Mouse (Mus musculus) ES-E14 (cell line): ENCODE data around the gene Actr3b. TPM values are rescaled to one million over a fixed set of nuclear protein-coding genes. Genes with fewer than 3 reads are reported as not detected.
A peak's percentile ranks its signal among the peaks of the same experiment; 100 is the strongest.
"Not testable (repeated sequence)": the region's sequence is repeated elsewhere in the genome, so short reads cannot be mapped to it uniquely, and the experiment has no call there.

Source experiments
- DNase-seq: peaks from one replicate; pipeline ENCODE4 v3.0.0-alpha.2; 2013; ENCODE audit warnings: low read depth, low spot score
- H3K27ac ChIP-seq: 2 replicates; pipeline ENCODE4 v1.5.1; 2012; ENCODE audit warnings: low read depth, mild to moderate bottlenecking, low read length, moderate library complexity, mixed read lengths; ENCODE audit not compliant: poor library complexity, insufficient read depth, severe bottlenecking
- H3K36me3 ChIP-seq: 2 replicates; pipeline ENCODE4 v1.6.1; 2012; ENCODE audit warnings: mild to moderate bottlenecking, low read length, moderate library complexity, mixed read lengths; ENCODE audit not compliant: control insufficient read depth, poor library complexity, insufficient read depth, severe bottlenecking
- H3K4me1 ChIP-seq, 2 experiments: fragments of 150-350 bp in 1 of 2; sonication (generic) in 1 of 2; 2 replicates each; pipeline ENCODE4 v1.6.1; 2012; ENCODE audit warnings: low read length in 2 of 2, mild to moderate bottlenecking in 1 of 2, mixed read lengths in 1 of 2; ENCODE audit not compliant: control insufficient read depth in 2 of 2, insufficient read depth in 2 of 2, poor library complexity in 1 of 2
- H3K4me3 ChIP-seq, 2 experiments: fragments of 150-350 bp in 1 of 2; sonication (generic) in 1 of 2; 2 replicates each; pipeline ENCODE4 v1.5.1; 2012; ENCODE audit warnings: low read length in 2 of 2, low read depth in 1 of 2, mild to moderate bottlenecking in 1 of 2, mixed read lengths in 1 of 2; ENCODE audit not compliant: insufficient read depth in 1 of 2, poor library complexity in 1 of 2, severe bottlenecking in 1 of 2
- H3K9ac ChIP-seq: 2 replicates; pipeline ENCODE4 v1.6.1; 2012; ENCODE audit warnings: low read depth, mild to moderate bottlenecking, low read length, mixed read lengths; ENCODE audit not compliant: poor library complexity, insufficient read depth, severe bottlenecking
- H3K9me3 ChIP-seq: fragments of 150-350 bp; sonication (generic); 2 replicates; pipeline ENCODE4 v1.6.1; 2012; ENCODE audit warnings: low read depth, mild to moderate bottlenecking, low read length; ENCODE audit not compliant: control insufficient read depth, insufficient read depth
- CHD2 ChIP-seq: IDR thresholded peaks from 2 replicates; pipeline ENCODE4 v1.6.1; 2014; ENCODE audit warnings: mild to moderate bottlenecking, low read depth, low read length, inconsistent platforms
- HCFC1 ChIP-seq: IDR thresholded peaks from 2 replicates; pipeline ENCODE4 v1.6.1; 2012; ENCODE audit warnings: low read length, inconsistent platforms, borderline replicate concordance; ENCODE audit not compliant: insufficient read depth
- MAFK ChIP-seq: IDR thresholded peaks from 2 replicates; pipeline ENCODE4 v1.6.1; 2014; ENCODE audit warnings: mild to moderate bottlenecking, low read depth, low read length, inconsistent platforms; ENCODE audit not compliant: insufficient read depth
- ZC3H11A ChIP-seq: IDR thresholded peaks from 2 replicates; pipeline ENCODE4 v1.6.1; 2012; ENCODE audit warnings: low read depth, mild to moderate bottlenecking, inconsistent platforms, low read length, borderline replicate concordance
- ZNF384 ChIP-seq: IDR thresholded peaks from 2 replicates; pipeline ENCODE4 v1.6.1; 2012; ENCODE audit warnings: low read depth, low read length, inconsistent platforms
- in situ Hi-C, 2 experiments: fragments of 600-800 bp; cut with MboI; formaldehyde crosslinking; loops; one replicate each; pipeline ENCODE4 v1.15.1; 2025; ENCODE audit warnings: low sequenced_read_pairs in 2 of 2, inconsistent platforms in 1 of 2; ENCODE audit not compliant: unreplicated experiment in 2 of 2
- total RNA-seq: library from RNA; depleted of rRNA; stranded (reverse); fragments of 300-350 nt; gene quantifications from 2 replicates; pipeline ENCODE4 v1.2.3, GENCODE M21; 2012

The Actr3b gene
- total RNA-seq, 1 experiment: 9.6 TPM

GRCm38 (mm10) chr5:25871342-25872023, 111.7 kb downstream of the Actr3b start:
- in situ Hi-C loops: no loop called here

GRCm38 (mm10) chr5:25873046-25873445, 113.2 kb downstream of the Actr3b start:
- Histone ChIP-seq H3K36me3 (no peaks in the 10 kb centered on the region), H3K27ac (no peak overlapping the region), H3K4me1 (no peaks in the 10 kb centered on the region), H3K9ac (no peak overlapping the region), H3K9me3 (no peaks in the 10 kb centered on the region), H3K4me3 (no peak overlapping the region)
- in situ Hi-C loops: no loop called here
- no peak for TF ChIP-seq ZC3H11A
- no peak for TF ChIP-seq CHD2
- TF ChIP-seq MAFK: no peak
- TF ChIP-seq ZNF384: no peak
- TF ChIP-seq HCFC1: no peak
- DNase-seq: no peak

More at GRCm38 (mm10) chr5:25871342-25872023, 111.7 kb downstream of the Actr3b start:
- Histone ChIP-seq H3K9ac (no peak overlapping the region), H3K27ac (no peak overlapping the region), H3K4me3 (no peak overlapping the region), H3K9me3 (no peaks in the 10 kb centered on the region), H3K4me1 (no peaks in the 10 kb centered on the region), H3K36me3 (no peaks in the 10 kb centered on the region)
- DNase-seq: no peak
- TF ChIP-seq ZC3H11A (no peak), CHD2 (no peak), MAFK (no peak), ZNF384 (no peak), HCFC1 (no peak)

- H3K9ac ChIP-seq, H3K9me3 ChIP-seq, H3K4me3 ChIP-seq, H3K36me3 ChIP-seq, in situ Hi-C loops, H3K27ac ChIP-seq, DNase-seq, H3K4me1 ChIP-seq: not testable (repeated sequence)
- TF ChIP-seq HCFC1: peak; percentile 83
Observed at GRCm38 (mm10) chr5:25875927-25876326, 116.1 kb downstream of the Actr3b start.

GRCm38 (mm10) chr5:25877281-25877680, 117.5 kb downstream of the Actr3b start:
- DNase-seq: no peak
- H3K9me3 ChIP-seq: no peaks in the 10 kb centered on the region
- H3K4me1 ChIP-seq: no peaks in the 10 kb centered on the region
- TF ChIP-seq ZNF384: no peak
- H3K27ac ChIP-seq: no peak overlapping the region
- H3K9ac ChIP-seq: no peak overlapping the region
- H3K36me3 ChIP-seq: no peaks in the 10 kb centered on the region
- in situ Hi-C loops: no loop called here
- no peak overlapping the region for H3K4me3 ChIP-seq

GRCm38 (mm10) chr5:25877996-25878395, 118.2 kb downstream of the Actr3b start:
- no peak for DNase-seq
- in situ Hi-C loops: no loop called here
- no peak for TF ChIP-seq ZC3H11A
- no peak for TF ChIP-seq MAFK
- TF ChIP-seq ZNF384: no peak
- TF ChIP-seq HCFC1: no peak
- TF ChIP-seq CHD2: no peak
- Histone ChIP-seq H3K9ac (no peak overlapping the region), H3K4me1 (no peaks in the 10 kb centered on the region), H3K9me3 (no peaks in the 10 kb centered on the region), H3K27ac (no peak overlapping the region), H3K4me3 (no peak overlapping the region), H3K36me3 (no peaks in the 10 kb centered on the region)
